Mouse (Mus musculus) c-Kit-positive CD71-positive TER-119-negative erythroid progenitor cells, embryonic 14.5 days (primary cell): ENCODE measurements at regions not wholly inside any gene's neighbourhood (a gene's known extent, or its start where the extent isn't known, plus 50 kb on each side); places are given as distances from the start of the nearest gene placed in this dataset.

Source experiments
- DNase-seq: peaks from one replicate; pipeline ENCODE4 v3.0.0-alpha.2; 2013; ENCODE audit warnings: low read depth

DNA sequence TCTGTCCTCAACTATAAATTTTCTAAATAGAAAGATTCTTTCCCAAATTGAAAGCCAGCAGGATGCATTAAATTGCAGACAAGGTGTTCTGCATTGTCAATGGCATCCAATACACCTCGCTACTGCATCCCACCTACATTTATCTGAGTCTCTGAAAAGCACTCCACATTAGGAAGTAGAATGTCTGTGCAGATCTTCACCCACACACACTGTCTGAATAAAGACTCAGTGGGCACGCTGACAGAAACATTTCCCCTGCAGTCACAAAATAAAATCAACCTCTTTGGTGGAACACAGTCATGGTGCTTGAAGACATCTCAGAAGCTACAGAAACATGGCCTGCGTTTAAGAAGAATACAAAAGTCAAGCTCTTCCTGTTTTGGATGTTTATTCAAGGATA lies 449.0 kb downstream of the Tmem135 start:
- DNase-seq: no peak

DNA sequence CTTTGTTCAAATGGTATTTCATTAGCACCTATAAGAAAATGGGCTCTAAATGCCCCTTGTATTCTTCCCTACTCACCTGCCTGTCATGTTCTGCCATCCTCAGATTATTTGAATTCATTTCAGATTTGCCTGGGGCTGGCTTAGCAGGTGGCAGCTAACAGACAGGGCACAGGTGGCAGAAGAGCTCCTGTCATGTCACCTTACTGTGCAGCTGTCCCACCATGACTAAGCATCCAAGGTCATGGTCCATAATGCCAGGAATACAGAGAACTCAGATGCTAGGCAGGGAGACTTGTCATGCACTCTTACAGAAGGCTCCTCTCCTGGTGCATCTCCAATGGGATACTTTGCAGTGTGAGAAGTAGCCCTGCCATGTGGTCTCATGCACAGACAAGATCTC lies 458.7 kb downstream of the Tmem135 start:
- DNase-seq: no peak

DNA sequence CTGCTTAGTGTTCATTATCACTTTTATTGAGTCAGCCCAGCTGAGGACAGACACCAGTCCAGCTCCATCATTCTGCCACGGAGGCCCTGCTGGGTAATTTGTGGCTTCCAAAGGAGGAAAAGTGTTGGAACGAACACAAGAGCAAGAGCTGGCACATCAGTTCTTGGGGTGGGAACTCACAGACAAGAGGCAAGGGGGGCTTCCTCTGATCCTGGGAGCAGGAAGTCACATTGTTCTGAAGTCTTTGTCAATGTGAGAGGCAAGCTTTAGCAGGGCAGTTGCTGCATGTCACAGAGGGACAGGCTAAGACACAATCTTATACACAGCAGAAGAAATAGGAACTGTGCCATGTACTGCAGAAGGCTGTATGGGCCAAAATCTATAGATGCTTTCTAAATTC lies 459.1 kb downstream of the Tmem135 start:
- no peak for DNase-seq

DNA sequence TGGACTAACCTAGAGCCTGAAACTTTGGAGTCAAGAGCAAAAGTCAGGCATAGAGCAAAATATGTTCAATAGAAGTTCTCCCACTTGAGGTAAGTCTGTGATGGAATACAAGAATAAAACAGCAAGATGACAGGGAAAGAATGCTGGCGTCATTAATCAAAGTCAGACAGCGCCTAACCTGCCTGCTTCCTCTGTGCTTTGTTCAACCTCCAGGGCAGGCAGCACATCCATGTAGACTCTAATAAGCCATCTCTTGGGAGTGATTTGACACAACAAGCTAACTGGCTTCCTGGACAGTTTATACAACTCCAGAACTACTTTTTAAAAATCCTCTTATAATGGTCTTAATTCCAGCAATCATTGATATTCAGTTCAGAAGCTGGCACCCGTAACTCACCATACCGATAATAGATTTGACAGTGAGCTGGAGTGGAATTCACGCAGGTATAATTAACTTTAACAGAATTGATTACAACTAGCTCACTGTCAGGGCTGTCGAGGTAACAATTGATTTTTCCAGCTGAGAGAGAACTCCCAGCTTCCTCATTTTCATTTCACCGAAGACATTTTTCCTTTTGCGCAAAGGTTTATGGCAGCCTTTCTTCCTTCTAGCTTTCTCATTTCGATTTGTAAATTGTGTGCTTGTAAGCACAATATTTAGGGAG lies 462.6 kb downstream of the Tmem135 start:
- no peak for DNase-seq

DNA sequence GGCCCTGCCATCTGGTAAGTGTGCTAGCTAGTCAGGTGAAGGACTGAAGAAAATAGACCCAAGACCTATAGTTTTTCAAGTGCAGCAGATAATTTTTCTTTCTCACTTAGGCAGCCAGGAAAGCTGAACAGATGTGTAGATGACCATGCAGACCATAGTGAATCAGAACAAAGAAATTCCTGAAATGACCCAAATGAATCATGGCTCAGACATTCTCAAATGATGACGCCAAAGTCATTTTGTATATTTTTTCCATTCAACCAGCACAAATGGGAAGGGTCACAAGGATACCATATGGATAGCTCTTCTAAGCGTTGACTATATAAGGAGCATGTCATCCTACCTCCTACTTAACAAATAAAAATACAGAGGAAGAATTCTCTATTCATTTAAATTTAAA lies 463.8 kb downstream of the Tmem135 start:
- no peak for DNase-seq

DNA sequence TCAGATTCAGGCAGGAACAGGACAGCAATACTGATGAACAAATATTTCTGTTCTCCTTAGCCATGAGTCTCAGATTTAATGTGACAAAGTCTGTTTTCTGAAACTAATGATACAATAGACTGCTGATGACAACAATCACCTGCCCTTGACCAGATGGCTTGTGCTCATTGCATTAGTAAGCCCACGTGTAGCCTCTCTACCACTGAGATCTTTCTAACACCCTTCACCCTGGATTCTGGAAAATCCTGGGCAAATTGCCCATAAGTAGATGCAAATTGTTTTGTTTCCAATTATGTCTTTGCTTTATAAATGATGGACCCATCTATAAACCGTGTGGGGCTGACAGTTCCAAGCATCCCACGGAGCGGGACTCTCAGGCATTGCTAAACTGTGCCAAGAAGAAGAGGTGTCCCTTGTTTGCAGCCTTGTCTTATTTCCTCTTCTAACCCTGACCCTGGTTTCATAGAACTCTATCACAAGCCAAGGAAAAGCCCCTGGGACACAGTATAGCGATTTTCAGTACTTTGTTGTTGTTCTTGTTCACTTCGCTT lies 475.7 kb downstream of the Tmem135 start:
- no peak for DNase-seq
